Mouse (Mus musculus) spleen, adult 2 months (tissue): Measurements from ENCODE around the gene Hk2. TPM values are rescaled to one million over a fixed set of nuclear protein-coding genes. Genes with fewer than 3 reads are reported as not detected.

Source experiments
- DNase-seq, 2 experiments: peaks; one replicate each; pipeline versions ENCODE4 v3.0.0 to v3.0.0-alpha.2; 2012 to 2021; ENCODE audit warnings: low spot score in 2 of 2, low read depth in 1 of 2
- H3K27ac ChIP-seq: fragments of 200-500 bp; 2 replicates; pipeline ENCODE4 v1.5.1; 2012; ENCODE audit warnings: low read length, inconsistent platforms; ENCODE audit not compliant: insufficient read depth
- H3K27me3 ChIP-seq: fragments of 200-500 bp; 2 replicates; pipeline ENCODE4 v1.6.1; 2012; ENCODE audit warnings: mild to moderate bottlenecking, moderate library complexity, low read length, inconsistent platforms; ENCODE audit not compliant: control insufficient read depth, insufficient read depth
- H3K36me3 ChIP-seq: fragments of 200-500 bp; 2 replicates; pipeline ENCODE4 v1.6.1; 2012; ENCODE audit warnings: mild to moderate bottlenecking, low read length, inconsistent platforms; ENCODE audit not compliant: control insufficient read depth, insufficient read depth
- H3K4me1 ChIP-seq: fragments of 200-500 bp; 2 replicates; pipeline ENCODE4 v1.6.1; 2011; ENCODE audit warnings: inconsistent platforms; ENCODE audit not compliant: control insufficient read depth, insufficient read depth, insufficient read length
- H3K4me3 ChIP-seq: fragments of 200-500 bp; 2 replicates; pipeline ENCODE4 v1.5.1; 2011; ENCODE audit warnings: mild to moderate bottlenecking, inconsistent platforms; ENCODE audit not compliant: insufficient read depth, insufficient read length; ENCODE audit errors: extremely low read depth
- CTCF ChIP-seq: fragments of 200-500 bp; IDR thresholded peaks from 2 replicates; pipeline ENCODE4 v1.5.1; 2011; ENCODE audit warnings: mild to moderate bottlenecking, inconsistent platforms; ENCODE audit not compliant: insufficient read depth, insufficient read length, insufficient replicate concordance; ENCODE audit errors: extremely low read depth
- POLR2A ChIP-seq: fragments of 200-500 bp; IDR thresholded peaks from 2 replicates; pipeline ENCODE4 v1.6.1; 2011; ENCODE audit warnings: low read depth, low read length, inconsistent platforms
- WGBS: fragments of 180-500 bp; shearing (Covaris S2); methylation state at CpG from one replicate; pipeline ENCODE4 v1.1.7; 2018; 5-methylcytosine and 5-hydroxymethylcytosine counted together
- polyA plus RNA-seq: library from polyadenylated mRNA; depleted of rRNA; stranded (reverse); fragments of >200 nt; gene quantifications from 2 replicates; pipeline ENCODE4 v1.2.3, GENCODE M21; 2012

The Hk2 gene
- polyA plus RNA-seq, 1 experiment = 2.6 TPM

- TF ChIP-seq POLR2A = no peak
- TF ChIP-seq CTCF = no peak
- H3K27me3 ChIP-seq = no peaks in the 10 kb centered on the region
- WGBS = 16% methylated on average over 4 of the region's 4 CpGs
- H3K4me3 ChIP-seq = no peak overlapping the region
- H3K27ac ChIP-seq = no peak overlapping the region
- no peak for DNase-seq
- peaks cover 8% of the 10 kb centered on the region; the same call in 1 of the 2 replicates for H3K4me1 ChIP-seq
- H3K36me3 ChIP-seq = no peaks in the 10 kb centered on the region
These were observed 6.1 kb upstream of the Hk2 start for GRCm38 (mm10) chr6:82780369-82780768.

- TF ChIP-seq POLR2A (no peak), CTCF (no peak)
- Histone ChIP-seq H3K27me3 (no peaks in the 10 kb centered on the region), H3K36me3 (no peaks in the 10 kb centered on the region), H3K27ac (no peak overlapping the region), H3K4me3 (no peak overlapping the region), H3K4me1 (peaks cover 12% of the 10 kb centered on the region; the same call in 1 of the 2 replicates)
- WGBS = 89% methylated on average over 4 of the region's 4 CpGs
- no peak for DNase-seq
These were observed 2.9 kb upstream of the Hk2 start for GRCm38 (mm10) chr6:82777124-82777654.

- Histone ChIP-seq H3K4me1 (peaks cover 8% of the 10 kb centered on the region; the same call in 1 of the 2 replicates), H3K36me3 (no peaks in the 10 kb centered on the region), H3K27ac (no peak overlapping the region), H3K27me3 (no peaks in the 10 kb centered on the region), H3K4me3 (no peak overlapping the region)
- 51% methylated on average over 6 of the region's 6 CpGs for WGBS
- no peak for TF ChIP-seq POLR2A
- no peak for DNase-seq
These were observed 1.1 kb upstream of the Hk2 start for GRCm38 (mm10) chr6:82775386-82775785.

DNA sequence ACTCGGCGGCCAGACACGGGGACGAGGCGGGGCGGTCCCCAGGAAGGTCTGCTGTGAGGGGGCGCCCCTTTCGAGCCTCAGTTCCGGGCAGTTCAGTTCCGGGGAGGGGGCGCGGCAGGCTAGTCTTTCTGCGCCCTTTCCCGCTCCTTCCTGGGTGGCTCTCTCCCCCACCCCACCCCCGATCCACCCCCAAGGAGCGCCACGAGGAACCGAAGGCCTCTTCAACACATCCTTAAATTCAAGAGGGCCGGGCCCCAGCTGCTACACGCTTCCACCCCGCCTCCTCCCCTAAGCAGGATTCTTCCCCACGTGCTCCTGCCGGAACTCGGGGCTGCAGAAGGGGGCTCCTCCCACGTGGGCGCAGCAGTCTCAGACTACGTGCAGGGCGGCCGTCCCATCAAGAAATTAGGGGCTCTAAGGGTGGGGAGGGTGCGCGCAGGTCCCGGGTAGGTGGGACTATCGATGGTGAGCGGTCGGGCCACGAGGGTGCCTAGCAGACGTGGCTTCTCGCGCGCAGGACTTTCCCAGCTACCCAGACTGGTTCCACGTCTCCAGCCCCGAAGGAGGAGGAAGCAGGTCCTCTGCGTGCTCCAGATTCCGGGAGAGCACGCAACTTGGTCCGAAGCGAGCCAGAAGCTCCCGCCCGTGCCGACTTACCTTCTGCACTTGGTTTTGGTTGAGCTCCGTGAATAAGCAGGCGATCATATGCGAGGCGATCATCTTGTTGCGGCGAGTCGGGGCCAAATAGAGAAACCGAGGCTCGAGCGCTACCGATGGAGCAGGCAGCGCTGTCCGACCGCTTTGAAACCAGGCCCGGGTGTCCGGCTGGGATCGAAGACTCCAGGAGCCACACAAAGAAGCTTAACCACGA, 758 bp downstream of the Hk2 start:
- Histone ChIP-seq H3K4me1 (peaks cover 6% of the 10 kb centered on the region; the same call in 1 of the 2 replicates), H3K27ac (peak overlapping the region; percentile 24), H3K36me3 (no peaks in the 10 kb centered on the region), H3K4me3 (peak overlapping the region; percentile 67), H3K27me3 (no peaks in the 10 kb centered on the region)
- TF ChIP-seq POLR2A (no peak), CTCF (no peak)
- peak in 1 of 2 experiments; percentile 32 for DNase-seq
- WGBS = 1% methylated on average over 67 of the region's 68 CpGs

GRCm38 (mm10) chr6:82772451-82773101, 1.7 kb downstream of the Hk2 start:
- Histone ChIP-seq H3K27ac (0 out of 2 replicates have a peak overlapping the region, but pooled peaks have one; percentile 12), H3K27me3 (no peaks in the 10 kb centered on the region), H3K36me3 (no peaks in the 10 kb centered on the region), H3K4me3 (peak overlapping the region; percentile 67), H3K4me1 (peaks cover 6% of the 10 kb centered on the region; the same call in 1 of the 2 replicates)
- TF ChIP-seq CTCF (no peak), POLR2A (no peak)
- peak in 1 of 2 experiments; percentile 7 for DNase-seq
- WGBS = 8% methylated on average over 19 of the region's 19 CpGs

DNA sequence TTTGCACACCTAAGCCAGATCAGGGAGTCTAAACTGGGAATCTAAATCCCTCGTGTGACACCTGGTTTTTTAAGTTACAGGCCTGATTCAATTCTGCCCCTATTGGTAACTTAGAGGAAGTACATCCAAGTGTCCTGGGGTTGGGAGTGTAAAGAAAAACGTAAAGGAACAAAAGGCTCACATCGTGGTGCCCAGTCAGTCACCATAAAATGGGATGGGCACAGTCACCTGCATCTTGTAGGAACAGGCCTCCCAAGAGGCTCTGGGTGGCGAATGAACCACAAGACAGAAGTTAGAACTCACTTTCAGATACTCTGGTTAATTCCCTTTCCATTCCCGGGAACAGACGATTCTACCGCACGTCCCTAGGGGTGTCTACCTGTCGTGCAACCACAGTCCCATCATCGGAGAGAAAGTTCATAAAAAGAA, 2.3 kb downstream of the Hk2 start:
- Histone ChIP-seq H3K27ac (no peak overlapping the region), H3K4me1 (peaks cover 6% of the 10 kb centered on the region; the same call in 1 of the 2 replicates), H3K36me3 (no peaks in the 10 kb centered on the region), H3K27me3 (no peaks in the 10 kb centered on the region), H3K4me3 (peak overlapping the region; percentile 12; the same call in 1 of the 2 replicates)
- no peak for TF ChIP-seq POLR2A
- no peak for TF ChIP-seq CTCF
- 13% methylated on average over 10 of the region's 10 CpGs for WGBS
- DNase-seq = no peak

GRCm38 (mm10) chr6:82771059-82771458, 3.2 kb downstream of the Hk2 start:
- H3K4me1 ChIP-seq = peaks cover 6% of the 10 kb centered on the region; the same call in 1 of the 2 replicates
- H3K27ac ChIP-seq = no peak overlapping the region
- TF ChIP-seq POLR2A (no peak), CTCF (no peak)
- no peaks in the 10 kb centered on the region for H3K27me3 ChIP-seq
- 83% methylated on average over 9 of the region's 9 CpGs for WGBS
- no peak for DNase-seq
- no peak overlapping the region for H3K4me3 ChIP-seq
- no peaks in the 10 kb centered on the region for H3K36me3 ChIP-seq
